Mouse (Mus musculus) midbrain, postnatal 0 days (tissue): ENCODE measurements around the gene Nt5e. TPM values are rescaled to one million over a fixed set of nuclear protein-coding genes. Genes with fewer than 3 reads are reported as not detected.

Source experiments
- ATAC-seq: fragments of 200-750 bp; cut with Nextera tagmentation; 2 replicates; pipeline ENCODE4 v1.8.0; 2017; ENCODE audit warnings: moderate number of reproducible peaks, mild to moderate bottlenecking, moderate TSS enrichment, moderate library complexity; ENCODE audit not compliant: low FRiP score
- DNase-seq: peaks from one replicate; pipeline ENCODE4 v3.0.0-alpha.2; 2015; ENCODE audit warnings: low spot score
- H3K27ac ChIP-seq: fragments of 300-500 bp; sonication (generic); 2 replicates; pipeline ENCODE4 v1.5.1; 2014; ENCODE audit warnings: low read depth, mild to moderate bottlenecking, low read length, mixed read lengths
- H3K27me3 ChIP-seq: fragments of 300-500 bp; sonication (generic); 2 replicates; pipeline ENCODE4 v1.6.1; 2014; ENCODE audit warnings: low read length, control low read depth, mixed read lengths; ENCODE audit not compliant: insufficient read depth
- H3K36me3 ChIP-seq: fragments of 300-500 bp; sonication (generic); 2 replicates; pipeline ENCODE4 v1.6.1; 2014; ENCODE audit warnings: low read length, control low read depth, mixed read lengths; ENCODE audit not compliant: insufficient read depth
- H3K4me1 ChIP-seq: fragments of 300-500 bp; sonication (generic); 2 replicates; pipeline ENCODE4 v1.6.1; 2014; ENCODE audit warnings: mild to moderate bottlenecking, control low read depth, antibody characterized with exemption, low read length, mixed read lengths; ENCODE audit not compliant: insufficient read depth
- H3K4me2 ChIP-seq: fragments of 300-500 bp; sonication (generic); 2 replicates; pipeline ENCODE4 v1.6.1; 2014; ENCODE audit warnings: low read depth, mild to moderate bottlenecking, low read length, mixed read lengths; ENCODE audit not compliant: poor library complexity, severe bottlenecking
- H3K4me3 ChIP-seq: fragments of 300-500 bp; sonication (generic); 2 replicates; pipeline ENCODE4 v1.5.1; 2014; ENCODE audit warnings: low read depth, mild to moderate bottlenecking, low read length, moderate library complexity
- H3K9ac ChIP-seq: fragments of 300-500 bp; sonication (generic); replicated peaks from 2 replicates; pipeline ENCODE4 v1.6.1; 2014; ENCODE audit warnings: mild to moderate bottlenecking, low read length, moderate library complexity, mixed read lengths; ENCODE audit not compliant: poor library complexity, severe bottlenecking
- H3K9me3 ChIP-seq: fragments of 300-500 bp; sonication (generic); 2 replicates; pipeline ENCODE4 v1.6.1; 2016; ENCODE audit warnings: low read length, control low read depth
- CTCF ChIP-seq: IDR thresholded peaks from 2 replicates; pipeline ENCODE4 v1.5.1; 2016; ENCODE audit warnings: antibody characterized with exemption, mild to moderate bottlenecking
- WGBS: fragments of 180-500 bp; shearing (Covaris S2); extraction: QIAGEN DNeasy Blood & Tissue Kit; methylation state at CpG from one replicate; pipeline ENCODE4 v1.1.7; 2014; 5-methylcytosine and 5-hydroxymethylcytosine counted together
- polyA plus RNA-seq: library from polyadenylated mRNA; unstranded; fragments of >200 nt; fragmentation: Nextera tagmentation; extraction: Ambion mirVana; gene quantifications from 2 replicates; pipeline ENCODE4 v1.2.1, GENCODE M21; 2015
- total RNA-seq: library from RNA; depleted of rRNA; stranded (reverse); fragments of >200 nt; gene quantifications from 2 replicates; pipeline ENCODE4 v1.2.3, GENCODE M21; 2014

The Nt5e gene
- total and polyA plus RNA-seq, 2 experiments from 2014 or later, result 2.2 to 5.3 TPM

DNA sequence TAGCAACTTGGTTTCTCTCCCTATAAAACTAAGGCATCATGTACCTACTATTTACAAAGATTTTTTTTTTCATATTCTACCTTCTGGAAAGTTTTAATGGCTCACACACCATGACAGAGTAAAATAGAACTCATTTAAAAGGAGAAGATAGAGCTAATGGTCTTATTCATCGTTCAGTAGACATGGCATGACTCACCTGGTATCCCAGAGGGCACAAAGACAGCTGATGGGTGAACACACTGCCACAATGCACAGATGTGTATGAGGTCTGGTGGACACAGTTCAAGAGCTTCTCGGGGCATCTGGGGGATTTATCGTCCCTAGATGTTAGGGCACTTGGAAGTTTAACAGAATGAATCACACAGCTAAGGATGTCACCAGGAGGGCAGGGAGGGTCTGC lies 13.8 kb downstream of the Nt5e start:
- H3K27ac ChIP-seq, result no peak overlapping the region
- ATAC-seq, result no peak

DNA sequence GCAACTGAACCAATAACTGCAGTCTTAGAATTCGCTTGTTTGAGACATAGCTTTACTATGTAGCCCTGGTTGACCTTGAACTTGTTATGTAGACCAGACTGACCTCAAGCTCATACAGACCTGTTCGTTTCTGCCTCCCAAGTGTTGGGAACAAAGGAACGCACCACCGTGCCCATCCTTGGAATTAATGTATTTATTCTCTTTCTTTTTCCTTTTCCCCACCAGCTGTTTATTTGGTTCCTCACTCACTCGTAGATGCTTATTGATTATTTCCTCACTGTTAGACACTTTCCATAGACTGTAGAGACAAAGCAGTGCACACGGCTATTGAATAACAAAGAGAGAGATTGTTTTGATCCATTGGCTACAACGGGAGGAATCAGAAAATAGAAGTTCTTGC lies 15.2 kb downstream of the Nt5e start:
- Histone ChIP-seq H3K4me1 (no peaks in the 10 kb centered on the region), H3K9ac (no peak overlapping the region), H3K27ac (no peak overlapping the region), H3K27me3 (no peaks in the 10 kb centered on the region), H3K4me3 (no peak overlapping the region), H3K9me3 (no peaks in the 10 kb centered on the region), H3K36me3 (no peaks in the 10 kb centered on the region), H3K4me2 (no peak overlapping the region)
- no peak for TF ChIP-seq CTCF
- ATAC-seq (no peak), DNase-seq (no peak)
- WGBS, result 52% methylated on average over 7 of the region's 7 CpGs

More for the DNA sequence above, 13.8 kb downstream of the Nt5e start:
- Histone ChIP-seq H3K4me1 (no peaks in the 10 kb centered on the region), H3K9me3 (no peaks in the 10 kb centered on the region), H3K4me3 (no peak overlapping the region), H3K27me3 (no peaks in the 10 kb centered on the region), H3K9ac (no peak overlapping the region), H3K4me2 (no peak overlapping the region), H3K36me3 (no peaks in the 10 kb centered on the region)
- WGBS, result 89% methylated on average over 3 of the region's 3 CpGs
- no peak for DNase-seq
- TF ChIP-seq CTCF, result no peak

DNA sequence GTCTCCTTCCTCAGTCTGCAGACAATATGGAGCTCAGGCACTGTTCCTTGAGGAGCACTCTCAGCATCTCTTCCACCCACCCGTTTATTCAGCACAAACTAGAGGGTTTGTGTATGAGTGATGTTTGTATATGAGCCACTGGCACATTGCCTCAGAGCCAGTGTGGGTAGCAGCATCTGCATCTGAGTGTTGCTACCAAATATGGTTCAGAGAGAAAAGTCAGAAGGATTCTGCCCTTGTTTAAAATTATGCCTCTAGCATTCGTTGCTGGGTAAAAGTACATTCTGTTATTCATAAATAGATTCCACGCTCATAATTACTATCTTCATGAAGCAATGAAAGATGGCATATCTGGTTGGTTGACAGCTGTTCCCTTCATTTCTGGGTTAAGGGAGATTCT lies 15.7 kb downstream of the Nt5e start:
- no peak for ATAC-seq
- WGBS, result 71% methylated on average over 3 of the region's 3 CpGs
- Histone ChIP-seq H3K9me3 (no peaks in the 10 kb centered on the region), H3K36me3 (no peaks in the 10 kb centered on the region), H3K27ac (no peak overlapping the region), H3K9ac (no peak overlapping the region), H3K4me1 (no peaks in the 10 kb centered on the region), H3K27me3 (no peaks in the 10 kb centered on the region), H3K4me3 (no peak overlapping the region), H3K4me2 (no peak overlapping the region)
- TF ChIP-seq CTCF, result no peak
- DNase-seq, result no peak

DNA sequence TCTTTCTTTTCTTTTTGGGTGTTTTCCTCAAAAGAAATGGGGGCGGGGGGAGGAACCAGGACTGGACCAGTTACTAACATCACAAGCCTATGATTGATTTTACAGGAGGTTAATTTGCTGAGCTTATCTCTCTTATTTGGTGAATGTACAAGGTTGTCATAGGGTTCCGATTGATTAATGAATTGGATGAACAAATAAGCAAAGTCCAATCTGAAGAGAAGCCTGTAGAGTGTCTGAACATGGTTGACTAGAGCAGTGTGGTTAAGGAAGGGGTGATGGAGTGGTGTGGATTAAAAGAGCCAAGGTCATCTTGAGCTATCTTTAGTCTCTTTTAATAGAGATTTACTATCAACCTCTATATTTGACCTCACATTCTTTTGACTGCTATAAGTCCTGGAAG lies 17.4 kb downstream of the Nt5e start:
- TF ChIP-seq CTCF, result no peak
- H3K4me3 ChIP-seq, result no peak overlapping the region
- H3K9ac ChIP-seq, result no peak overlapping the region
- H3K4me2 ChIP-seq, result no peak overlapping the region
- ATAC-seq (no peak), DNase-seq (no peak)
- 94% methylated on average over 2 of the region's 2 CpGs for whole genome bisulfite sequencing
- no peaks in the 10 kb centered on the region for H3K4me1 ChIP-seq
- H3K27me3 ChIP-seq, result no peaks in the 10 kb centered on the region
- no peaks in the 10 kb centered on the region for H3K36me3 ChIP-seq
- H3K27ac ChIP-seq, result no peak overlapping the region
- H3K9me3 ChIP-seq, result no peaks in the 10 kb centered on the region

DNA sequence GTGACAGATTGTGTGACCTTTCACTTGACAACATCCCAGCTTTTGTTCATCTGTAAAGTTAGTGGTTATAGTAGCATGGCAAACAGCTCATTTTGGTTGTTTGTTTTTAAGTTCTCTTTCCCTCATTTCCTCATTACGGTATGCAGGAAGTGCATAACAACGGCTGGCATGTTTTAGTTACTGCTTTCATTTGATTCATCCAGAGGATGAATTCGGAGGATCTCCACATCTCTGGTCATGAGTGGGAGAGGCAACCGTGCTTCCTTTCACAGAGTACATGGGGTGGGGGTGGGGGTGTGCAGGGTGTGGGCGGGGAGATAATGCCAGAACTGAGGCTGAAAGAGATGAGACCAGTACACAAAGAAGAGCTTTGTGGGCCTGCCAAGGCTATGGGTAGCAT lies 19.9 kb downstream of the Nt5e start:
- Histone ChIP-seq H3K9me3 (no peaks in the 10 kb centered on the region), H3K36me3 (no peaks in the 10 kb centered on the region), H3K4me3 (no peak overlapping the region), H3K4me2 (no peak overlapping the region), H3K9ac (no peak overlapping the region), H3K27ac (no peak overlapping the region), H3K4me1 (no peaks in the 10 kb centered on the region), H3K27me3 (no peaks in the 10 kb centered on the region)
- ATAC-seq, result no peak
- no peak for TF ChIP-seq CTCF
- DNase-seq, result no peak
- 70% methylated on average over 5 of the region's 5 CpGs for WGBS

DNA sequence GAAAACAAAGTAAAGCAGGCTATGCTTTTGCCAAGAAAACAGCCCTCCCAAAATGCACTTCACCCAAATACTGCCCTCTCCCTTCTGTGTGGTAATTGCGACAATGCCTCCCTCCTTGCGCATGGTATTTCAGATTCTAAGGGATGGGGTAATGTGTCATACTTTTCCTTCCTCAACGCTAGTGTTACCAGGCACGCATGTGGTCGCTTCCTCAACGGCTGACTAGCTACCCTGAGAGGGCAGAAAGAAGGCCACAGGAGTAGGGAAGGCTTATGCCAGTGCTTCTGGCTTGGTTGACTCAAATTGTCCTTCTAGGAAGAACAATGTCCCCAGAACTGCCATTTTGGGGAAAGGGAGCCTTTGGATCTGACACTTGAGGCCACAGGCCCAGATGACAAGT lies 21.6 kb downstream of the Nt5e start:
- WGBS, result 90% methylated on average over 6 of the region's 6 CpGs
- Histone ChIP-seq H3K27ac (no peak overlapping the region), H3K4me3 (no peak overlapping the region), H3K9ac (no peak overlapping the region), H3K4me2 (no peak overlapping the region), H3K36me3 (no peaks in the 10 kb centered on the region), H3K4me1 (no peaks in the 10 kb centered on the region), H3K27me3 (no peaks in the 10 kb centered on the region), H3K9me3 (no peaks in the 10 kb centered on the region)
- TF ChIP-seq CTCF, result no peak
- ATAC-seq (no peak), DNase-seq (no peak)

DNA sequence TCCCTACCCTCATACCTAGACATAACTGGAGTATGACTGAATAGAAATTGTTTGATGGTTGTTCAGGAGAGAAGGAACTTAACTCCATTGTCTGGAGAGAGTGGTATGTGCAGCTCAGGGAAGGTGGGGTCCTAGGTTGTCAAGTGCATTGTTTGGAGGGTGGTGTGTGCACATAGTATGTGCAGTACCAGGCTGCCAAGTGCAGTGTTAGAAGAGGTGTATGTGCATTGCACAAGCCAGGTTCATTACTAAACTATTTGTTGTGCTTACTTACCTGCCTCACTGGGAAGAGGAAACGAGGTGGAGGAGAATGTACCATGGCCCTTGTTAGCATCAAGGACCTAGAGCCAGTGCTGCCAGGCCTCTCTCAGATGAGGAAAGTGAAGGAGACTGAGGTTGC lies 23.3 kb downstream of the Nt5e start:
- DNase-seq (no peak), ATAC-seq (no peak)
- Histone ChIP-seq H3K36me3 (no peaks in the 10 kb centered on the region), H3K4me3 (no peak overlapping the region), H3K27me3 (no peaks in the 10 kb centered on the region), H3K9me3 (no peaks in the 10 kb centered on the region), H3K27ac (no peak overlapping the region), H3K4me2 (no peak overlapping the region), H3K9ac (no peak overlapping the region), H3K4me1 (no peaks in the 10 kb centered on the region)
- WGBS, result 78% methylated on average over 1 of the region's 1 CpGs
- no peak for TF ChIP-seq CTCF
